Mouse (Mus musculus) layer of hippocampus, postnatal 14 days (tissue): ENCODE data around the gene Rspo3. TPM values are rescaled to one million over a fixed set of nuclear protein-coding genes. Genes with fewer than 3 reads are reported as not detected.

ENCODE experiments used
- DNase-seq, 2 experiments: peaks; one replicate each; pipeline ENCODE4 v3.0.0; 2021 to 2022; ENCODE audit warnings: low spot score in 2 of 2, mixed read lengths in 1 of 2
- long read RNA-seq, 2 experiments: library from polyadenylated mRNA; stranded (forward); transcript quantifications; one replicate each; pipeline ENCODE4 v2.0.0; 2021
- total RNA-seq, 2 experiments: library from RNA; stranded (reverse); gene quantifications; 2 replicates each; pipeline ENCODE4 v1.2.3; 2021

Gene Rspo3
- total RNA-seq: 10 to 100 TPM; 10.6 to 11.5 TPM
- long read RNA-seq, experiment 1, transcript Rspo3-201 (5 exons, 3,085 nt): major isoform, 8 of 9 reads
- long read RNA-seq, experiment 1, partial matches to known transcripts: 0 of 9 reads
- long read RNA-seq, experiment 1, other reads (novel, unspliced or antisense): 1 of 9 reads
- long read RNA-seq, experiment 2, transcript Rspo3-201 (5 exons, 3,085 nt): major isoform, 7 of 9 reads
- long read RNA-seq, experiment 2, partial matches to known transcripts: 0 of 9 reads
- long read RNA-seq, experiment 2, other reads (novel, unspliced or antisense): 2 of 9 reads

DNA sequence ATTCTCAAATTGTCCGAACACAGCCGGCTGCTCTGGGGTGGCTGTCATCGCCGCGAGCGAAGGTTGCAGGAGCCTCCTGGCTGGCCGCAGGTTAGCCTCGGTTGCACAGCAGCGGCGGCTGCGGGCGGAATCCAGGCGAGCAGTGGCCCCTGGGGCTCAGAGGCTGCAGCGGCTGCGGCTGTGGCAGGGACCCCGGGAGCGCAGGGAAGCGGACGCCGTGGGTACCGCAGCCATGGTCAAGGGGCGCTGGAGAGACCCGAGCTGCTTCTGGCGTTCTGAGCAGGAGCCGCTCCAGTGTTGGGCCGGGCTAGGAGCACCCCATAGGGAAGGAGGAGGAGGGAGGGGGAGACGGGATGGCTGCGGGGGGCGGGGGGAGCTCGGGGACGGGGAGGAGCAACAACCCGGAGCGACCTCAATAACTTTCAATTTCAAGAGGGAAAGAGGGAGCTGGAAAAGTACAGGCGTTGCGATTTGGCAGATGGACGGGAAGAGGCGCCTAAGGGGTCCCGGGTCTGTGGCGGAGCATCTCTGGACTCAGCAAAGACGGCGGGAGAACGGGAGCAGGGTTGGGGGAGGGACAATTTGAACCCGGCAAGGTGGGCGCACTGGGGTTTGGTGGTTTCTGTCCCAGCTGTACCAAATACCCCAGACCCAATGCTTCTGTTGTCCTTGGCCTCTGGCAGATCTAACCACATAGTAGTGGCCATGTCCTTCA lies at the start of gene Rspo3:
Gene Rspo3, minus strand, starts transcription at position 322 of the 715 bp plus-strand sequence.
- DNase-seq: peak; percentile 30 to 57

DNA sequence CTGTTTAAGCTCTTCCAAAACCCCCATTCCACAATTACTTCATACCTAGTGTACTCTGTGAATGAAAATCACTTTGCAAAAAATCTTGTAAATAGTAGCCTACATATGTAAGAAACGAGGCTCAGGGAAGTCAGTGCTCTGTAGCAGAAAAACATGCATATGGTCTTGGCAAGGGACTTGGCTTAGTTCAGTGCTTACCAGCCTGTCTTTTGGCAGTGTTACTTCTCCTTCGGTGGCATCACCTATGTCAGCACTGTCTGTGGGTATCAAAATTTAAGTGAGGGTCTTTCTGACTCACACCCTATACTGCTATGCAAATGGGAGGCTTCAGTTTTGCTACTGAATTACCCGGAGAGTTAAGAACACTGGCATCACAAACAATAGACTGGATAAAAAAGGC lies 46.3 kb upstream of the Rspo3 start:
- peak in 1 of 2 experiments; percentile 1 for DNase-seq

DNA sequence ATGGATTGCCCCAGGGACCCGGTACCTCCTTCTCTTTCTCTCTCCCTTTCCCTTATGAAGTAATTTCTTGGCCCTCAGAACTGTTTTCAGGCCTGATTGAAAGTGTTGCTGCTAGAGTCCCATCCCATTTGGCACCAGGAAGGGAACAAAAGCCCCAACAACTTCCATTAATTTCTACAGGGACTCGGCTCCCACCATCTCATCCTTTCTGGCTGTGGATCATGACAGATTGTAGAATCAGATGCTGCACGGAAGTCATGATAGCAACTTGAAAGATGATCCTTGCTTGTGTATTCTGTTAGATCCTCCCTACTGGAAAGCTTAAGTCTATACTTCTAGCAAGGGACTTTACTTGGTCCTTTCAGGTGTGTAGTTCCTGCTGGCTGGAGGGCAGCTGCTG lies 45.8 kb upstream of the Rspo3 start:
- DNase-seq: peak; percentile 8 to 67

DNA sequence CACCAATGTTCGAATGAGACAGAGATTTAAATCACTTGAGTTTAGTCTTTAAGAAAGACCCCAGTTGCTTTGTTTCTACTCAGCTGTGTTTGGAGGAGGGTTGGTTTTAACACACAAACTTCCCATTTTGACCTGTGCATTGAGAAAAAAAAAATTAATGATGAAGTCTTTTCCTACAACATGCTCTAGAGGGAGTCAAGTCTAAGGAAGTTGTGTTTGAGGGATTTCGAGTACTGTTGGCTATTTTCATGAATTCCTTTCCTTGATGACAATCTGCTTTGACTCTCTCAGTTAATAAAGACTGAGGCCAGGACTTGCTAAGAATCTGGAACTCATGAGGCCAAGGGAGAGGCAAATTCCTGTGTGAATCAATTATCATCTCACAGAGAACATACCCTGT lies 20.3 kb upstream of the Rspo3 start:
- DNase-seq: no peak

DNA sequence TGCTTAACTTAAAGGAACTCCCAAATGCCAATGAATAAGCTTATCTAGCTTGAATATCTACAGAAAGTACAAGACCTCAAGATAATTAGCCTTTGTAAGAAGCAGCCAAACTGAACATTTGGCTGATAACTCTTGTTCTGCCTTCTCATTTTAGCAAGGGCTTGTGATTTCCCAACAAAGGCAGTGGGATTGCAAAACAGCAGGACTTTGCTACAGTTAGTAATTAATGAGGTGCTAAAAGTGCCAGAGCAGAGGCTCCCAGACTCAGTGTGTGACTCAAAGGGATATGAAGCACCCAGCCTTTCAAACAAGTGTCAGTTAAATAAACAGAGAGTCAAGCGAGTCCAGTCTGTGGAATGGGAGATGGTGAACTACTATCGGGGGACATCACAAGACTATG lies 18.7 kb upstream of the Rspo3 start:
- no peak for DNase-seq

DNA sequence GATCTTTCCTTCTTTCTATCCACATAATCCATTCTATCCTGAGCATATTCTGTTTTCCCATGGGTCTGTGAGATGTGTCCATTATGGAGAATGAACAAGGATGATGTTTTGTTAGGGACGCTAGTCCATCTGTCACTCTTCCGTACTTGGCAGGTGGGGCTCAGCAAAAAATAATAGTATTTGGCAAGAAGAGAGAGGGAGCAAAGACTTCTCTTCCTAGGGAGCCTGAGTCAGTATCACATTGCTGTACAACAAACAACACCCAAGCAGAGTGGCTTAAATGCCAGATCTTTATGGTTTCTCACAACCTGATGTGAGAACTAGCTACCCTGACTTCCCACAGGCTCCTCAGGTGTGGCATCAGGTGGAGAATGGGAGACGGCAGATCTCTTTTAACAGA lies 7.3 kb upstream of the Rspo3 start:
- no peak for DNase-seq

DNA sequence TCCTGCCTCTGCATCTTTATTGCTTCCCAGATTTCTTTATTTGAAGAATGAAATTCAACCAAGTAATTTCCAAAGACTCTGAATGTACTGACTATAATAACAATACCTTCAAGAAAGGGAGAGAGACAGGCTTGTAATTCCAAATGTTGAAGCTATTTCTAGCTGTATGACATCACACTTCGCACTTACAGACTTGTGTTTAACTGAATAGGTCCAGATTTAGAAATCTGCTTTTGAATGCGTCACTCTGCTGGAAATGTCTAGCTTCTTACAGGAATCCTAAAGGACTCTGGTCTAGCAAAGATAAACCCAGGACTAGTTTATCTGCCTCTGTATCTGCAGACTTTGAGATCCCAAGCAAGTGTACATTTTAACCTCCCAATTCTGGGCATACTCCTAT lies 3.8 kb upstream of the Rspo3 start:
- no peak for DNase-seq

DNA sequence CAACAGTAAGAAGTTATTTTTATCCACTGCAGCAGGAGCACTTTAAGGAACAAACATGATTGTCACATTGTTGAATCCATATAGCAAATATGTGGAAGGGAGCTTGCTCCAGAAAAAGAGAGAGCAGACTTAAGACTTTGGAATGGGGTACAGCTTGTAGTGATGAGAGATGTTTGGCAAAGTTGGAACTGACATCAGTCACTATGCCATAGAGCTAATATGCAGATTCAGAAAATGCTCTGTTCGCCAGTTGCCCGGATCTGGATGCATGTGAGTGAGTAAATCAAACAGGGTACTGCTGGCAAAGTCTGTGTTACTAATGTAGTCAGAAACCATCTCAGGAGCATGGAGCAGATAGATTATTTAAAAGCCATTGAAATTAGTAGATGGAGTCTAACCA lies 3.1 kb upstream of the Rspo3 start:
- DNase-seq: no peak

DNA sequence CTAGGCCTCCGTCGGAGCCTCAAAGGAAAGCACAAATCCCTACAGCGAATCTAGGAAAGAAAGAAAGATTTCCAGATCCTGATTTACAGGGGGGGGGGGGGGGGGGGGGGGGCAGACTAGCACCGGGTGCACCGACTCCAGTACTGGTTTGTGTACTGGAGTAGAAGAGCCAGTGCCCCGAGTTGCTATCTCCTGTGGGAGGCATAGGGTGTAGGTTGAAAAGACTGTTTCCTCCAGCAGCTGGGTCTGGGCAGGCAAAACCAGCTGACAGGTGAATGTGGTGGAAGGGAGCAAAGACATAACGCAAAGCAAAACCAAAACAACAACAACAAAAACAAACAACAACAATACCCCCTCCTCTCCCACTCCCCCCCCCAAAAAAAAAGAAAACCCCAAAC lies 838 bp downstream of the Rspo3 start:
- no peak for DNase-seq

DNA sequence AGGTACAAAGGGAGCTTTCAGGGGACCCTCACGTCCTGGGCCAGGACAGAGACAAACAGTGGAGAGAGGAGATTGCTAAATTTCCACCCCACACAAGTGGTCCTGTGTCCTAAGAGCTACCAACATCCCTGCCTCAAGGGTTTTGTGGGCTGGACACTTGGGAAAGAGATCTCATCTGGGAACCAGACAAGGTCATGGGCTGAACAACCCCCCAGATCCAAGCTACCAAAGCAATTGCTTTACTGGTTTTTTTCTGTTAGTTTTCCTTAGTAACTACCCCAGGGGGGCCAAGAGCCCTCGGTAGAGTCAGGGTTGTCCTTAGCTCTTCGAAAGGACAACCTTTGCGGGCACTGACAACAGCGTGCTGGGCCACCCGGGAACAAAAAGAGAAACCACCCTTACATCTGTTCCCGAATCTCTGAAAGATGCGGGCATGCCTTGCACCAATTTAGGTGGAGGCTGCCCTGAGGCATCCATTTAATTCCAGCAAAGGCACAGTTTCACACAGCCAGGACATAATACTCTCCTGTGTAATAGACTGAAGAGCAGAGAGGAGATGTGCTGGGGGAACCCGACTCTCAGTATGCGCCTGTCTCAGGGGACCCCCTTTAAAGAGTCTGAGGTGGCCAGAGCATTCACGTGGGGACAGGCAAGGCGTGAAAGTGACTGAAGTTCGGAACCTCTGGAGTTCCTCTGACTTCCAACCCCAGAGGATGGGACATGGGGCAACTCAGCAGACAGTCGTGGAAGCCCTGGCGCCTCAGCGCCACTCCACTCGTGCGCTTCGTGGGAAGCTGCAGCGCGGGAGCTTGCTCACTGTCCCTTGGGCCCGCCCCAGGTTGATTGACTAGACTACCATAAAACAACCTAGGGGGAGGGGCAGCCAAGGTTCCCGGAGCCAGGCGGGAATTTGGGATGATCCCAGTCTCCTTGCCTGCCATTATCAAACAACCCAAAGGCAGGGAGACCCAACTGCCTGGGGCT lies 1.5 kb downstream of the Rspo3 start:
- peak; percentile 34 to 35 for DNase-seq

DNA sequence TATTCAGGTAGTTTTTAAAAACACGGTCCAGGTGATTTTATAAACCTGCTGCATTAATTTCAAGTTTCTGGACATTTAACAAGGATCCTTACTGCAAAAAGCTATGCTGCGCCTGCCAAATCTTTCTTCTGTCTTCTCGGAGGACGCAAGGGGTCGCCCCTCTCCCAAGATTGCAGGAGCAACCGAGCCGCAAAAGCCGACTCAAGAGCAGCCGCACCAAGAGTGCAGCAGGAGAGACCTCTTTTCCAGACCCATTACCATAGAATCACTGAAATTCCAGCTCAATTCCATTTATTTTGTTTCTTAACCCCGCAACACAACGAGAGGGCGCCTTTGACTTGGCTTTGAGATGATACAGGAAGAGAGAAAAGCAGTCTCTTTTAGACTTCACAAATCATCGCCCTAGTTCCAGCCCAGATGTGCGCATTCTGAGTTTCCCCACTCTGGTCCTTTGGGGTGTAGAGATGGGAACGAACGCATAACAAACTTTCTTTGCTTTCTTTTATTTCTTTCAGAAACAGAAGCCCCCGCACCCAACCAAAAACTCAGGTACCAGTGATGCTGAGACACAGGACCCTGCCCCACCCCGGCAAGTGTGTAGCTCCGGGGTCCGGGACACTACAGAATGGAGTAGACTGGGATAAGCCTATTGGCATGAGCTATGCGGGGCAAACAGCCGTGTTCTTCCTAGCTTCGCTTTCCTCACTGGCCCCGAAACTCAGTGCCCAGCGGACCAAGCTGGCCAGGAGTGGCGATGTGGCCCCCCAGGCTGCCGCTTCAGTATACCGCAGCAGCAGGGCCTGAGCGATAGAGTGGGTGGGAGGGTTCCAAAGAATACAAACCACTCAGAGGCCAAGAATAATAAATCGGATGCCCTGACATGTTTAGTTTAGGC lies 2.6 kb downstream of the Rspo3 start:
- DNase-seq: peak; percentile 77 to 92

DNA sequence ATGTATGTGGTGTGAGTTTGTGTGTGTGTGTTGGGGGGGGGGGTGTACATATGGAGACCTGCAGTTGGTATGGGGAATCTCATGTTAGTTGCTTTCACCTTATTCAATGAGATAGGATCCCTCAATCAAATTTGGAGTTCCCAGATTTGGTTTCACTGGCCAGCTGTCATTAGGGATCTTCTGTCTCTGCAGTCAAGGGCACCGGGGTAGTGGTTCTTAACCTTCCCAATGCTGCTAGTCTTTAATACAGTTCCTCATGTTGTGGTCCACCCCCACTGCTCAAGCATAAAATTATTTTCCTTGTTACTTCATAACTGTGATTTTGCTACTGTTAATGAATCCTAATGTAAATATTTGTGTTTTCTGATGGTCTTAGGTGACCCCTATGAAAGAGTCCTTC lies 22.1 kb downstream of the Rspo3 start:
- DNase-seq: no peak

DNA sequence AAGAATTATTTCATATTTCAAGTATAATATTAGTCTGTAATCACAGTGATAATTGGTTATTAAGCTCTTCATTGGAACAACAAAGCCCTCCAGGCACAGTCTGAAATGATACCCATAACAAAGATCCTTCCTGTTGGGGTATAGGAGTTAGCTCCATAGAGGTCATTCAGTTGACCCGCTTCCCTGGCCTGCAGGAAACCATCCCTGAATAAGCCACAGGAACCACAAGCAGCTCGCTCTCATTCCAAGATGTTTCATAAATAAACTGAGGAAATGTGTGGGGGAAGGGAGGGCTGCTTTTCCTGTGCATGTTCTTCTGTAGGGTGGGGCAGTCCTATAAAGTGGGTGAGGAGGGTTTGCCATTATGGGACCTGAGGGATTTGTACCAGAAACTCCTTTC lies 27.5 kb downstream of the Rspo3 start:
- no peak for DNase-seq

DNA sequence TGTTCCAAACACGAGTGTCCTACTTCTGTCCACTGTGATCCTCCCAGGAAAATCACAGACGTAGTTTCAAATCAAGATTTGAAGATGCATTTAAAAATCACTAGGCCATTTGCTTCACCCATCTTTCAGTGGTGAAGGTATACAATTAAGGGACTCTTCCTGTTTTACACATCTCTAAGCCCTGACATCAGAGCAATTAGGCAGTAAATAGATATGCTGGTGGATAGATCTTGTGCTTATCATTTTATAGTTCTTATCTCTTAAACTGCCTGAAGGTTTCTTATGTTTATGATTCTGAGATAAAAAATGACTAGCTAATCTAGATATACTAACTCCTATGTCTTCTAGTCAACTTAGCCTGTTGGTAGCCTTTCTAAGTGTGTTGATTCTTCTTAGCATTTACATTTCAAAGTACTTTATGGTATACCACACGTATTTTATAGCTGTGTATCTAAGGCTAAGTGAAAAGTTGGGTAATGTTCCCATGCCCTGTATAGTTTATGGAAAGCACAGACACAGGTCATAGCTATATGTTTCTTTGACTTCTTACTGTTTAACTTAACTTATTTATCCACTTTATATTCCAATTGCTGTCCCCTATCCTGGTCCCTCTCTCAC lies 38.4 kb downstream of the Rspo3 start:
- DNase-seq: no peak

DNA sequence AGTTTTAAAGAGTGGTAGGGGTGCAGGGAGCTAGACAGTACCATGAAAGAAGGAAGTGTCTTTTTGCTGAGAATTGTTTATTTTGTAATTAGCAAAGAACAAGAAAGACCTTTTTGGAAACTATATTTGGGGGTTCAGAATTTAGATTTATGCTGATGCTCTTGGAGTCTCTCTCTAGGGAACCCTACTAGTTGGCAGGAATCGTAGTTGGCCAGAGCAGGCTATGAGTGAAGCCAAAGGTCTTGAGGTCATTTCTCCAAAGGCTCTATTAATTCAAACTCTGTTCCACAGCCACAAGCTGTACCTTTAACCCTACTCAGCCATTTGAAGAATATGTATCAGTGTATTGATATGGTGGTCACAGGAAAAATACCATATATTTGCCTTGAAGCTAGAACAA lies 41.7 kb downstream of the Rspo3 start:
- DNase-seq: peak in 1 of 2 experiments; percentile 31

DNA sequence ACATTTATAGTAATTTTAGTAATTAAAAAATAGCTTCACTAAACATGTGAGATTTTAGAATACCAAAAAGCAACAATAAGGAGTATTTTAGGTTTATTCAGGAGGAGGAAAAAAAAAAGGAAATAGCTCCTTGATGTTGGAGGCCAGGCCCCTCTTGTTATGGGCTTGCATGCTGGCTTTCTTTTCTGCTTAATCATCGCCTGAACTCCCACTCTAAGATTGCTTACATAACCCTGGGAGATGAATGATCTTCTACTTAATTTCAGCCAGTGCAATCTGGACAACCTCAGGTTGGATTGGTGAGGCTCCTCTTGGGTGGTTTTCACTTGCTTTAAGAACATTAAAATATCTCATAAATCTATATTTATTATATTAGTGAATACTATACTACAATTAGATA lies 54.7 kb downstream of the Rspo3 start:
- DNase-seq: no peak

DNA sequence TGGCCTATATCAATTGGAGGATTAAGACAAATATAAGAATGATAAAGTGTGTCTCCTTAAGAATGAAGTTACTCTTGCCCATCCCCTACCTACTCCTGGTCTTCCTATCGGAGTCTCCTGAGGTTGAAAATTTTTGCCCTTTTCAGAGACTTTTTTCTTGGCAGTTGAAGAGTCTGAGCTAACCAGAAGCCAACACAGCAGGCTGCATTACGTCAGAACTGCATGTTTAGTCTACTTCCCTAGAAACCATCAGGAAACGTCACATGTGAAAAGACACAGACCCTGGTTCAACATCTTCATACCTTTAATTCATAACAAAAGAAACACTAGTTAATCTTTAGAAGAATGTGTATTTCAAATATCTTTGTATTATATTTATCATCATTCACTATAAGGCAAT lies 56.3 kb downstream of the Rspo3 start:
- DNase-seq: no peak

DNA sequence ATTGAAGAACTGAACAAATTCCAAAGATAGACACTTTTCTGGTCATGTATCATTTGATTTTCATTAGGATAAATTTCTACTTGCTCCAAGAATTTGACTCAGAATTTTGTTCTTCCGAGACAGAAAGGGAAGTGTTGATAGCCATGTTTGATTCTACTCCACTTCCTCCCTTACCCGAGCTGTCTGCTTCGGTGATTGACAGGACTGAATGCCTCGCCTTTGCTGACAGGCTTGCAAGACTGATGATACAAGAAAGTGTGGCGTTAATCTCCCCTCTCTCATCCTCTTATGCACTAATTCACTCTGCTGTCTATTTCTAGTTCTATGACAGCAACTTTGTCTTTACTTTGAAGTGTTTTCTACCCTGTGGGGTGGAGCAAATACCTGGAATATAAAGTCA lies 65.2 kb downstream of the Rspo3 start:
- no peak for DNase-seq

DNA sequence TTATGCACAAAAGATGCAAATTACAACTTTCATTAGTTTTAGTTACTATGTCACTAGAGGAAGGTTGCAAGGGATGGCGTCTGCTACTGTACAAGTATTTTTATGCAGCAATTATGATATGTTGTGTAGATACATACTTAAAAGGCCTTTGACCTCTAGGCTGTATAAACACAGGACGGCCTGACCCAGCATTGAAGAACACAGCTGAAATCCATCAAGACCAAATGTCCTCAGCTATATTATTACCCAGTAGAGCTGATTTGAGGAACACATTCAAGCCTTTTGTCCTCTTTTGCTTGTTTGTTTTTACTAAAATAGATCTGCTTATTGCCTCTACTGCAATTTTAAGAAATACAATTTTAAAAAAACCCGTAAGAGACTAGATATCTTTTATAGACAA lies 75.6 kb downstream of the Rspo3 start:
- no peak for DNase-seq

DNA sequence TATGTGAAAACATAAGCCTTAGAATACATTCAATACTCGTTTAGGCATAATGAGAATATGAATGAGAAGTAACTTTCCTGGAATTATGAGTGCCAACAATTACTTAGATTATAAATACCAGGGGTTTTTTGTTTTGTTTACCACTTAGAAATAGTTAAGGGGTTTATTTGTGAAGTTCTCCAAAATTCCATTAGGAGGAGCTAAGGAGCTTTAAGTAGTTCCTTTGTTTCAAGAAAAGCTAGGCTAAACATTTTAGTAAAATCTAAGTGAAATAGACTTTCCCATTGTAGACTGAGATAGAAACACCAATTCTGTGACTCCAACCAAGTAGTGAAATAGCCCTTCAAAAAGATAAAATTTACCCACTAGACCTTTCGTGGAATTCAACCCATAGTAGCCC lies 76.0 kb downstream of the Rspo3 start:
- DNase-seq: no peak
